Mouse (Mus musculus): ENCODE results near the gene Palmd. TPM values are rescaled to one million over a fixed set of nuclear protein-coding genes. Genes with fewer than 3 reads are reported as not detected.
A peak's percentile ranks its signal among the peaks of the same experiment; 100 is the strongest.

Gene Palmd
- polyA plus RNA-seq, 1 experiment = 2.0 TPM

- no peaks in the 10 kb centered on the region for H3K4me1 ChIP-seq (ENCODE audit: control insufficient read depth, insufficient read depth, low read length)
- no peak overlapping the region for H3K27ac ChIP-seq (ENCODE audit: insufficient read depth, low read depth, low read length)
- H3K27me3 ChIP-seq (replicated peaks; ENCODE audit: control insufficient read depth, insufficient read depth, low read length) = no peaks in the 10 kb centered on the region
- TF ChIP-seq CTCF (conservative IDR thresholded peaks at IDR 0.05; ENCODE audit: insufficient read depth, insufficient read length, low read depth, low read length) (no peak), POLR2A (IDR thresholded peaks at IDR 0.05; ENCODE audit: low read depth, low read length) (no peak)
- H3K36me3 ChIP-seq (ENCODE audit: control insufficient read depth, insufficient read depth, low read length) = no peaks in the 10 kb centered on the region
- H3K4me3 ChIP-seq (ENCODE audit: insufficient read depth, low read depth, low read length) = no peak overlapping the region
- 89% methylated on average over 2 of the region's 2 CpGs for WGBS
- no peak for DNase-seq
These were observed 22.4 kb upstream of the Palmd start for GRCm38 (mm10) chr3:116991180-116991579.

- no peak overlapping the region for H3K4me3 ChIP-seq (ENCODE audit: insufficient read depth, low read depth, low read length)
- 98% methylated on average over 3 of the region's 3 CpGs for WGBS
These were observed 19.4 kb upstream of the Palmd start for GRCm38 (mm10) chr3:116988221-116988620.

GRCm38 (mm10) chr3:116986451-116986850 lies 17.7 kb upstream of the Palmd start:
- DNase-seq = no peak
- H3K4me3 ChIP-seq (ENCODE audit: insufficient read depth, low read depth, low read length) = no peak overlapping the region
- H3K36me3 ChIP-seq (ENCODE audit: control insufficient read depth, insufficient read depth, low read length) = no peaks in the 10 kb centered on the region
- H3K27ac ChIP-seq (ENCODE audit: insufficient read depth, low read depth, low read length) = no peak overlapping the region
- no peak for TF ChIP-seq POLR2A (IDR thresholded peaks at IDR 0.05; ENCODE audit: low read depth, low read length)
- TF ChIP-seq CTCF (conservative IDR thresholded peaks at IDR 0.05; ENCODE audit: insufficient read depth, insufficient read length, low read depth, low read length) = no peak
- H3K27me3 ChIP-seq (replicated peaks; ENCODE audit: control insufficient read depth, insufficient read depth, low read length) = no peaks in the 10 kb centered on the region
- WGBS = 33% methylated on average over 2 of the region's 2 CpGs
- no peaks in the 10 kb centered on the region for H3K4me1 ChIP-seq (ENCODE audit: control insufficient read depth, insufficient read depth, low read length)

More at GRCm38 (mm10) chr3:116988221-116988620, 19.4 kb upstream of the Palmd start:
- H3K27ac ChIP-seq (ENCODE audit: insufficient read depth, low read depth, low read length) = no peak overlapping the region
- H3K4me1 ChIP-seq (ENCODE audit: control insufficient read depth, insufficient read depth, low read length) = no peaks in the 10 kb centered on the region
- no peaks in the 10 kb centered on the region for H3K36me3 ChIP-seq (ENCODE audit: control insufficient read depth, insufficient read depth, low read length)
- H3K27me3 ChIP-seq (replicated peaks; ENCODE audit: control insufficient read depth, insufficient read depth, low read length) = no peaks in the 10 kb centered on the region
- no peak for DNase-seq
- TF ChIP-seq POLR2A (IDR thresholded peaks at IDR 0.05; ENCODE audit: low read depth, low read length) (no peak), CTCF (conservative IDR thresholded peaks at IDR 0.05; ENCODE audit: insufficient read depth, insufficient read length, low read depth, low read length) (no peak)

- H3K4me1 ChIP-seq (ENCODE audit: control insufficient read depth, insufficient read depth, low read length) = no peaks in the 10 kb centered on the region
- no peak for TF ChIP-seq CTCF (conservative IDR thresholded peaks at IDR 0.05; ENCODE audit: insufficient read depth, insufficient read length, low read depth, low read length)
- no peak for TF ChIP-seq POLR2A (IDR thresholded peaks at IDR 0.05; ENCODE audit: low read depth, low read length)
- no peak overlapping the region for H3K27ac ChIP-seq (ENCODE audit: insufficient read depth, low read depth, low read length)
- WGBS = 63% methylated on average over 1 of the region's 1 CpGs
- no peaks in the 10 kb centered on the region for H3K27me3 ChIP-seq (replicated peaks; ENCODE audit: control insufficient read depth, insufficient read depth, low read length)
- no peak for DNase-seq
- no peak overlapping the region for H3K4me3 ChIP-seq (ENCODE audit: insufficient read depth, low read depth, low read length)
- H3K36me3 ChIP-seq (ENCODE audit: control insufficient read depth, insufficient read depth, low read length) = no peaks in the 10 kb centered on the region
These were observed 17.0 kb upstream of the Palmd start for GRCm38 (mm10) chr3:116985741-116986140.

GRCm38 (mm10) chr3:116985042-116985455 lies 16.3 kb upstream of the Palmd start:
- TF ChIP-seq POLR2A (IDR thresholded peaks at IDR 0.05; ENCODE audit: low read depth, low read length) (no peak), CTCF (conservative IDR thresholded peaks at IDR 0.05; ENCODE audit: insufficient read depth, insufficient read length, low read depth, low read length) (no peak)
- Histone ChIP-seq H3K27me3 (replicated peaks; ENCODE audit: control insufficient read depth, insufficient read depth, low read length) (no peaks in the 10 kb centered on the region), H3K4me3 (ENCODE audit: insufficient read depth, low read depth, low read length) (no peak overlapping the region), H3K36me3 (ENCODE audit: control insufficient read depth, insufficient read depth, low read length) (no peaks in the 10 kb centered on the region), H3K27ac (ENCODE audit: insufficient read depth, low read depth, low read length) (no peak overlapping the region), H3K4me1 (ENCODE audit: control insufficient read depth, insufficient read depth, low read length) (no peaks in the 10 kb centered on the region)
- no peak for DNase-seq
- WGBS = 14% methylated on average over 1 of the region's 1 CpGs

GRCm38 (mm10) chr3:116981811-116982575 lies 13.2 kb upstream of the Palmd start:
- DNase-seq = peak; percentile 52
- 59% methylated on average over 9 of the region's 9 CpGs for WGBS
- Histone ChIP-seq H3K4me3 (ENCODE audit: insufficient read depth, low read depth, low read length) (no peak overlapping the region), H3K4me1 (ENCODE audit: control insufficient read depth, insufficient read depth, low read length) (no peaks in the 10 kb centered on the region), H3K27me3 (replicated peaks; ENCODE audit: control insufficient read depth, insufficient read depth, low read length) (no peaks in the 10 kb centered on the region), H3K36me3 (ENCODE audit: control insufficient read depth, insufficient read depth, low read length) (no peaks in the 10 kb centered on the region), H3K27ac (ENCODE audit: insufficient read depth, low read depth, low read length) (0 out of 2 replicates have a peak overlapping the region, but pooled peaks have one; percentile 16)
- TF ChIP-seq CTCF (conservative IDR thresholded peaks at IDR 0.05; ENCODE audit: insufficient read depth, insufficient read length, low read depth, low read length) (no peak), POLR2A (IDR thresholded peaks at IDR 0.05; ENCODE audit: low read depth, low read length) (no peak)

- no peaks in the 10 kb centered on the region for H3K4me1 ChIP-seq (ENCODE audit: control insufficient read depth, insufficient read depth, low read length)
- no peaks in the 10 kb centered on the region for H3K36me3 ChIP-seq (ENCODE audit: control insufficient read depth, insufficient read depth, low read length)
- H3K4me3 ChIP-seq (ENCODE audit: insufficient read depth, low read depth, low read length) = no peak overlapping the region
- 67% methylated on average over 5 of the region's 5 CpGs for WGBS
- TF ChIP-seq POLR2A (IDR thresholded peaks at IDR 0.05; ENCODE audit: low read depth, low read length) (no peak), CTCF (conservative IDR thresholded peaks at IDR 0.05; ENCODE audit: insufficient read depth, insufficient read length, low read depth, low read length) (no peak)
- no peak overlapping the region for H3K27ac ChIP-seq (ENCODE audit: insufficient read depth, low read depth, low read length)
- no peaks in the 10 kb centered on the region for H3K27me3 ChIP-seq (replicated peaks; ENCODE audit: control insufficient read depth, insufficient read depth, low read length)
- peak; percentile 23 for DNase-seq
These were observed 999 bp upstream of the Palmd start for GRCm38 (mm10) chr3:116969786-116970185.

Data from kidney, adult 2 months (tissue).